Mouse (Mus musculus) naive thymus-derived CD4-positive, alpha-beta T cell, adult 5 months (primary cell): ENCODE data around the gene Cabp1. TPM values are rescaled to one million over a fixed set of nuclear protein-coding genes. Genes with fewer than 3 reads are reported as not detected.

Source experiments
- polyA plus RNA-seq: library from polyadenylated mRNA; unstranded; fragments of 100-300 nt; shearing (Covaris generic); gene quantifications from one replicate; pipeline ENCODE4 v1.2.1, GENCODE M21; 2017

Cabp1 gene
- polyA plus RNA-seq, result not detected

DNA sequence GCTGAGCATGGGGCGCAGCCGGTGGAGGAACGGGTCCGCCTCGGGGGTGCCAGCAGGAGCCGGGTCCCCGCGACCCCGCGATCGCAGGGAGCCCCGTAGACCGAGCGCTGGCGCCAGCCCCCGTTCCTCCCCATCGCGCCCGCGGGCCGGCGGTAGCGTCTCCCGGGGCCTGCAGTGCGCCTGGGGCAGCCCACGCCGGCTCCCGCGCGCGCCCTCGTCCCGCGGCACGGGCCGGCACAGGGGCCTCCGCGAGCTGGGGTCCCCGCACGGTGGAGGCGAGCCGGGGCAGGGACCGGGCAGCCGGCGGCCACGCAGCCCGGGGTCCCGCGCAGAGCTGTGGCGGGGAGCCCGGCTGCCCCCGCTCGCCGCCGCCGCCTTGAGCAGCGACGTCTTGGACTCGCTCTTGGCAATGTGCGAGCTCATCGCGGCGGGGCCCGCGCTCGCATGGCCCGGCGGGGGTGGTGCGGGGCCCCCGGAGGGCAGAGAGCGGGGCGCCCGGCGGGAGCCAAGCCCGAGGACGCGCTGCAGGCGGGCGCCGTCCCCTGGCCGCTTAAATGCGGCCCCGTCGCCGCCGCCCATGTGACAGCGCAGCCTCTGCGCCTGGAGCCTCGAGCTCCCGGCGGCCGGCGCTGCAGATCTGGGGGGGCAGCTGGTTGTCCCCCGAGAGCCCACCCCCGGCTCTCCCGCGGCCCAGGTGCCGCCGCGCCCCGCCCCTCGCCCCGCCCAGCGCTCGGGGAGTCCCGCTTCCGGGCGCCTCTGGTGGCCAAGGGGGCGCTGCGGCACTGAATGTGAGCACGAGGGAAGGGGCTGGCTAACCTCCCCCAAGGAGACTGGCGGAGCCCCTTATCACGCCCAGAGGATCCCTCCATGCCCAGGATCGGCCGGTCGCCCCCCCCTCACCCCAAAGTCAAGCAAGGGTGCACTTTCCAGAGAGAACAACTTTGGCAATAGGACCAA, at the start of gene Cabp1:
Gene Cabp1, minus strand, starts transcription at position 713 of the 957 bp plus-strand sequence.

GRCm38 (mm10) chr5:115235786-115236263, 41.6 kb upstream of the Cabp1 start, which contains the start of gene Pop5:
Gene Pop5, plus strand, starts transcription at chr5:115235836.

GRCm38 (mm10) chr5:115158040-115158983, 35.9 kb downstream of the Cabp1 start, which contains the start of gene Mlec:
Gene Mlec, minus strand, starts transcription at chr5:115158179.

DNA sequence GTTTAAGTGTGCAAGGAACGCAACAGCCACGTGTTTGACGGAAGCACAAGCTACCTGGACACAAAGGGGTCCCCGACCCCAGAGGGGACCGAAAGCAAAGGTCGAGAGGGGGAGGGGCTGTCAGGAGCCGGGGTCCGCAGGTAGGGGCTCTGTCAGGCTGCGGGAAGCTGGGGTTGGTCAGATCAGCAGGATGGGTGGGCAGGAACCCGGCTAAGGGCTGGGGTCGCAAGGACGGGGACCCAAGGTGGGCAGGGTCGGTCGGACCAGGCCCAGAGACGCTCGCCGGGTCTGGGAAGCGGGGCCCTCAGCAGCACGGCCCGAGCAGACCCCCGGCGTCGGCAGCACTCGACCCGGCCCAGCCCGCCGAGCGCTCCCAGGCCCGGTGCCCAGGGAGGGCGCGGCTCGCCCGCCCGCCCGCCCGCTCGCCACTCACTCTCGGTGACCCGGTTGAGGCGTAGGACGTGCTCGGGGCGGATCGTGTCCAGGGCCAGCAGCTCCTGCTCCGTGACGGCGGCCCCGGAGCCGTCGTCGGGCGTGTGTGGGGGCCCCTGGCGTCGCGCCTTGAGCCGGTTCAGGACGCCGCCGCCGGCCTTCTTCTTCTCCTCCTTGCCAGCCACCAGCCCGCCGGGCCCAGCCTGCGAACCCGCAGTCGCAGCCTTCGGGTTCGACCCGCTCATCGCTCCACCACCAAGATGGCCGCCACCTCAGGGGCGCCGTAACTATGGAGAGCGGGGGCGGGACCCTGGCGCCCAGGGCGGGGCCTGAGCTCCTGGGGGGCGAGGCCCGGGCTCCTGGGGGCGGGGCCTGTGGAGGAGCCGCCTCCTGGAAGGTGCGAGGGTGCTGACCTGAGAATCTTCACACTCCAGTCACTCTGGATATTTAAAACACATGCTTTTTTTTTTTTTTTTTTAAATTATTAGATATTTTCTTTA, 59.7 kb downstream of the Cabp1 start, which contains the start of gene Unc119b:
Gene Unc119b, minus strand, starts transcription at position 742 of the 932 bp plus-strand sequence.

DNA sequence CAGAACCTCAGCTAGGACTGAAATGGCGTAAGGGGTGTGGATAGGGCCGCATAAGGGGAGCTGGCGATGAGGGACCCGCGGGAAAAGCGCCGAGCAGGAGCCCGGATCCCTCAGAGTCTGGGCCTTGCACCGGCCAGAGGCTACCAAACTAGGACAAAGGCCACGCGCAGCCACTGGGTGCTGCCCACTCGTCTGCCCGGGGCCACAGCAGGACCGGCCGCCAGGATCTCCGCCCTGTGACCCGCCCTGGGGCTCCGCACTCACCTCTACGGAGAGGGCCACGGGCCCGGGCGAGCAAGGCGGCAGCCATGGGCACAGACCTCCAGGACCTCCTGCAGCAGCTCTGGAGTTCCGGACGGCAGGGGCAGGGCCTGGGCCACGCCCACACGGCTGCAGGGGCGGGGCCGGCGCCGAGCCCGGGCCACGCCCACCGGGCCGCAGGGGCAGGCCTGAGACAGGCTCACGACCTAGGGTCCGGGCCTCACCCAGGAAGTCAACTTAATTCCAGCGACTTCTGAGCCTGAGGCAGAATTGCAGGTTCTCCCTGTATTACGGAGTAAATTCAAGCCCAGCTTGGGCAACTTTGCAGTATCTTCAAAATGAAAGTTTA, 75.1 kb downstream of the Cabp1 start, which contains the start of gene Acads:
Gene Acads, minus strand, starts transcription at position 386 of the 610 bp plus-strand sequence.

Other genes starting within 250 kb of the Cabp1 start
- 0.15 TPM for gene Hnf1a, start 223.3 kb downstream of the Cabp1 start, polyA plus RNA-seq
- gene Sppl3, start 183.2 kb downstream of the Cabp1 start, polyA plus RNA-seq, result 64.1 TPM
- gene Gm10401, start 96.1 kb downstream of the Cabp1 start, polyA plus RNA-seq, result not detected
- 20.8 TPM for gene Acads, start 75.0 kb downstream of the Cabp1 start, polyA plus RNA-seq
- gene Unc119b, start 59.4 kb downstream of the Cabp1 start, polyA plus RNA-seq, result 38.8 TPM
- gene Mlec, start 36.2 kb downstream of the Cabp1 start, polyA plus RNA-seq, result 101 TPM
- 216 TPM for gene Pop5, start 41.5 kb upstream of the Cabp1 start, polyA plus RNA-seq
- 168 TPM for gene Rnf10, start 78.5 kb upstream of the Cabp1 start, polyA plus RNA-seq
- gene Coq5, start 85.3 kb upstream of the Cabp1 start, polyA plus RNA-seq, result 44.7 TPM
- gene Dynll1, start 106.6 kb upstream of the Cabp1 start, polyA plus RNA-seq, result 316 TPM
- 72.7 TPM for gene Srsf9, start 132.8 kb upstream of the Cabp1 start, polyA plus RNA-seq
- 9.4 TPM for gene Gatc, start 146.8 kb upstream of the Cabp1 start, polyA plus RNA-seq
- gene Triap1, start 146.8 kb upstream of the Cabp1 start, polyA plus RNA-seq, result 33.6 TPM
- gene Cox6a1, start 154.6 kb upstream of the Cabp1 start, polyA plus RNA-seq, result 471 TPM
- gene Msi1, start 235.2 kb upstream of the Cabp1 start, polyA plus RNA-seq, result 0.21 TPM